Mouse (Mus musculus): Measurements from ENCODE around the gene Kcnk10. TPM values are rescaled to one million over a fixed set of nuclear protein-coding genes. Genes with fewer than 3 reads are reported as not detected.

The Kcnk10 gene
- polyA plus RNA-seq, 1 experiment from 2014 or later, result 0.10 TPM

- H3K9ac ChIP-seq (ENCODE audit: low read length), result no peak overlapping the region
- 61% methylated on average over 7 of the region's 7 CpGs for WGBS
These were observed 21.0 kb downstream of the Kcnk10 start for GRCm38 (mm10) chr12:98557013-98557677.

GRCm38 (mm10) chr12:98549981-98550380 lies 28.1 kb downstream of the Kcnk10 start:
- Histone ChIP-seq H3K4me1 (replicated peaks; ENCODE audit: control insufficient read depth, insufficient read depth, low read length) (no peaks in the 10 kb centered on the region), H3K9me3 (ENCODE audit: control insufficient read depth, low read length) (no peaks in the 10 kb centered on the region)

More at GRCm38 (mm10) chr12:98557013-98557677, 21.0 kb downstream of the Kcnk10 start:
- Histone ChIP-seq H3K4me3 (ENCODE audit: low read length) (no peak overlapping the region), H3K36me3 (ENCODE audit: control insufficient read depth, insufficient read depth, low read length) (no peaks in the 10 kb centered on the region), H3K4me1 (replicated peaks; ENCODE audit: control insufficient read depth, insufficient read depth, low read length) (no peaks in the 10 kb centered on the region), H3K27ac (ENCODE audit: low read length) (no peak overlapping the region), H3K9me3 (ENCODE audit: control insufficient read depth, low read length) (no peaks in the 10 kb centered on the region), H3K4me2 (ENCODE audit: low read depth, low read length) (no peak overlapping the region), H3K27me3 (ENCODE audit: control insufficient read depth, insufficient read depth, low read depth, low read length) (no peaks in the 10 kb centered on the region)
- no peak for ATAC-seq (ENCODE audit: low read depth)

GRCm38 (mm10) chr12:98548141-98548540 lies 30.0 kb downstream of the Kcnk10 start:
- Histone ChIP-seq H3K36me3 (ENCODE audit: control insufficient read depth, insufficient read depth, low read length) (no peaks in the 10 kb centered on the region), H3K27me3 (ENCODE audit: control insufficient read depth, insufficient read depth, low read depth, low read length) (no peaks in the 10 kb centered on the region), H3K9ac (ENCODE audit: low read length) (no peak overlapping the region), H3K4me1 (replicated peaks; ENCODE audit: control insufficient read depth, insufficient read depth, low read length) (no peaks in the 10 kb centered on the region), H3K4me2 (ENCODE audit: low read depth, low read length) (no peak overlapping the region), H3K9me3 (ENCODE audit: control insufficient read depth, low read length) (no peaks in the 10 kb centered on the region), H3K4me3 (ENCODE audit: low read length) (no peak overlapping the region), H3K27ac (ENCODE audit: low read length) (no peak overlapping the region)
- ATAC-seq (ENCODE audit: low read depth), result no peak
- WGBS, result 72% methylated on average over 9 of the region's 9 CpGs

More at GRCm38 (mm10) chr12:98549981-98550380, 28.1 kb downstream of the Kcnk10 start:
- no peak overlapping the region for H3K4me3 ChIP-seq (ENCODE audit: low read length)
- 92% methylated on average over 6 of the region's 6 CpGs for WGBS
- no peak overlapping the region for H3K9ac ChIP-seq (ENCODE audit: low read length)
- no peak overlapping the region for H3K4me2 ChIP-seq (ENCODE audit: low read depth, low read length)
- no peaks in the 10 kb centered on the region for H3K27me3 ChIP-seq (ENCODE audit: control insufficient read depth, insufficient read depth, low read depth, low read length)
- no peaks in the 10 kb centered on the region for H3K36me3 ChIP-seq (ENCODE audit: control insufficient read depth, insufficient read depth, low read length)
- ATAC-seq (ENCODE audit: low read depth), result no peak
- H3K27ac ChIP-seq (ENCODE audit: low read length), result no peak overlapping the region

DNA sequence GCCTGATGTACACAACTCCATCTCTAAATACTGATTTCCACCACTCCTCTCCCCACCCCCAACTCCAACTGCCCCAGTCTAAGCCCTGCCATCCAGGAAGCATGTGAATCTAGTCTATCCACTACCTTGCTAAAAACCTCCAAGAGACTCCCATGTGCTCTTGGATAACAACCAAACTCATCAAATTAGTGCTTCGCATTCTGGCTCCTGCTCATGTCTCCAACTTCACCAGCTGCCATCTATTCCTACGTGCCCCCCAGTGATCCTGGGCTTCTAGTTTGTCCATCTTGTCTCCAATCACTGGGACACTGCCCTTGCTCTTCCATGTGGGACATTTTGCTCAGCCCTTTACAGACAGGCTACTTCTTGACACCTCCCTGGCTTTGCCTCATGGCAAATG lies 32.2 kb downstream of the Kcnk10 start:
- no peak for ATAC-seq (ENCODE audit: low read depth)
- WGBS, result 91% methylated on average over 2 of the region's 2 CpGs
- no peak overlapping the region for H3K4me3 ChIP-seq (ENCODE audit: low read length)

DNA sequence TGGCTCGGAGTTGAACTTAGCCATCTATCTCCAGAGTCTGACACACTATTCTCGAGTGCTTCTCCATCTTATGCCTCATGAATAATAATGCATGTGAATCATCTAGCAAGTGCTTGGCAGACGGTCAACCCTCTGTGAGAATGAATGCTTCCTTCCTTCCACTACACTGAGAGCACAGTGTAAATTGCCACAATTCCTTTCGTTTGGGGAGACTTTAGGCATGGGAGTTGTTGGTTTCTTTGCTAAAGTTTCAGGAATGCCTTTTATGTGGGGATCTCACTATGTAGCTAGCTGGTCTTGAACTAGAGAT lies 32.9 kb downstream of the Kcnk10 start:
- Histone ChIP-seq H3K4me1 (replicated peaks; ENCODE audit: control insufficient read depth, insufficient read depth, low read length) (no peaks in the 10 kb centered on the region), H3K27me3 (ENCODE audit: control insufficient read depth, insufficient read depth, low read depth, low read length) (no peaks in the 10 kb centered on the region), H3K9me3 (ENCODE audit: control insufficient read depth, low read length) (no peaks in the 10 kb centered on the region), H3K4me2 (ENCODE audit: low read depth, low read length) (no peak overlapping the region), H3K9ac (ENCODE audit: low read length) (no peak overlapping the region), H3K27ac (ENCODE audit: low read length) (no peak overlapping the region), H3K4me3 (ENCODE audit: low read length) (no peak overlapping the region), H3K36me3 (ENCODE audit: control insufficient read depth, insufficient read depth, low read length) (no peaks in the 10 kb centered on the region)
- 78% methylated on average over 4 of the region's 4 CpGs for WGBS
- ATAC-seq (ENCODE audit: low read depth), result no peak

More for the DNA sequence above, 32.2 kb downstream of the Kcnk10 start:
- Histone ChIP-seq H3K27me3 (ENCODE audit: control insufficient read depth, insufficient read depth, low read depth, low read length) (no peaks in the 10 kb centered on the region), H3K36me3 (ENCODE audit: control insufficient read depth, insufficient read depth, low read length) (no peaks in the 10 kb centered on the region), H3K4me1 (replicated peaks; ENCODE audit: control insufficient read depth, insufficient read depth, low read length) (no peaks in the 10 kb centered on the region), H3K27ac (ENCODE audit: low read length) (no peak overlapping the region), H3K4me2 (ENCODE audit: low read depth, low read length) (no peak overlapping the region), H3K9me3 (ENCODE audit: control insufficient read depth, low read length) (no peaks in the 10 kb centered on the region), H3K9ac (ENCODE audit: low read length) (no peak overlapping the region)

DNA sequence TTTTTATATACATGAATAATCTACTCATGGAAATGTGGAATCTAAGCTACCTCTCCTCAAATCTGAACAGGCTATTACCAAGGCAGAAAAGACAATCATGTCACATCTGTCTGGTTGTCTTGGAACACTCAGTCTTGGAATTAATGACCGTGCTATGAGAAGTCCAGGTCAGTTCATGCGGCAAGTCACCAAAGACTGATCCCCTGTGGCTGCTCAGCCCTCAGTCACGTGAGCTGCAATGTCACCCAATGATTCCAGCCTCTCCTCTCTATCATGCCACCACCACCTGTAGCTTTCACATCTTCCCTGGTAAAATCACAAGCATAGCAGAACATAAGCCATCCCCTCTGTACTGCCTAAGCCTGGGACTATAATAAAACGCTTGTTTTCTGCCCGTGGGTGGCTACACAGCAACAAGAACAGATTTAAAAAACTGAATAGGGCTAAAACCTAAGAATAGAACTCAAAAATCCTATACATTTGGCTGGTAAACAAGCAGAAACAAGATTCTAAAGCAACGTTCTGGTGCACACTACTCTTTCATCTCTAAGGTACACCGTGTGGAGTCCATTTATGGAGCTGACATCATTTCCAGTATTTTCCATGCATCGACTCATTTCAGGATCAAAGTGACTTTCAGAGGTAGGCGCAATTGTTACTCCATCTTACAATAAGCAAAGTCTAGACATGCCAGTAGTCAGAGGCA lies 33.4 kb downstream of the Kcnk10 start:
- Histone ChIP-seq H3K4me1 (replicated peaks; ENCODE audit: control insufficient read depth, insufficient read depth, low read length) (no peaks in the 10 kb centered on the region), H3K27ac (ENCODE audit: low read length) (no peak overlapping the region), H3K27me3 (ENCODE audit: control insufficient read depth, insufficient read depth, low read depth, low read length) (no peaks in the 10 kb centered on the region), H3K4me2 (ENCODE audit: low read depth, low read length) (no peak overlapping the region), H3K9me3 (ENCODE audit: control insufficient read depth, low read length) (no peaks in the 10 kb centered on the region), H3K4me3 (ENCODE audit: low read length) (no peak overlapping the region), H3K36me3 (ENCODE audit: control insufficient read depth, insufficient read depth, low read length) (no peaks in the 10 kb centered on the region), H3K9ac (ENCODE audit: low read length) (no peak overlapping the region)
- 85% methylated on average over 9 of the region's 9 CpGs for WGBS
- ATAC-seq (ENCODE audit: low read depth), result no peak

- Histone ChIP-seq H3K9me3 (ENCODE audit: control insufficient read depth, low read length) (no peaks in the 10 kb centered on the region), H3K4me2 (ENCODE audit: low read depth, low read length) (no peak overlapping the region), H3K27me3 (ENCODE audit: control insufficient read depth, insufficient read depth, low read depth, low read length) (no peaks in the 10 kb centered on the region), H3K36me3 (ENCODE audit: control insufficient read depth, insufficient read depth, low read length) (no peaks in the 10 kb centered on the region), H3K9ac (ENCODE audit: low read length) (no peak overlapping the region), H3K4me1 (replicated peaks; ENCODE audit: control insufficient read depth, insufficient read depth, low read length) (peaks cover 3% of the 10 kb centered on the region), H3K27ac (ENCODE audit: low read length) (no peak overlapping the region), H3K4me3 (ENCODE audit: low read length) (no peak overlapping the region)
- ATAC-seq (ENCODE audit: low read depth), result peak; percentile 49
- WGBS, result 44% methylated on average over 5 of the region's 5 CpGs
These were observed 41.4 kb downstream of the Kcnk10 start for GRCm38 (mm10) chr12:98536760-98537159.

- WGBS, result 68% methylated on average over 6 of the region's 6 CpGs
- H3K36me3 ChIP-seq (ENCODE audit: control insufficient read depth, insufficient read depth, low read length), result no peaks in the 10 kb centered on the region
- no peak overlapping the region for H3K9ac ChIP-seq (ENCODE audit: low read length)
- no peak overlapping the region for H3K27ac ChIP-seq (ENCODE audit: low read length)
- no peak overlapping the region for H3K4me3 ChIP-seq (ENCODE audit: low read length)
- no peaks in the 10 kb centered on the region for H3K9me3 ChIP-seq (ENCODE audit: control insufficient read depth, low read length)
- no peaks in the 10 kb centered on the region for H3K27me3 ChIP-seq (ENCODE audit: control insufficient read depth, insufficient read depth, low read depth, low read length)
- H3K4me2 ChIP-seq (ENCODE audit: low read depth, low read length), result no peak overlapping the region
- no peak for ATAC-seq (ENCODE audit: low read depth)
- peaks cover 3% of the 10 kb centered on the region for H3K4me1 ChIP-seq (replicated peaks; ENCODE audit: control insufficient read depth, insufficient read depth, low read length)
These were observed 42.1 kb downstream of the Kcnk10 start for GRCm38 (mm10) chr12:98536036-98536435.

GRCm38 (mm10) chr12:98535494-98535901 lies 42.6 kb downstream of the Kcnk10 start:
- no peak overlapping the region for H3K4me2 ChIP-seq (ENCODE audit: low read depth, low read length)
- no peaks in the 10 kb centered on the region for H3K27me3 ChIP-seq (ENCODE audit: control insufficient read depth, insufficient read depth, low read depth, low read length)
- no peaks in the 10 kb centered on the region for H3K36me3 ChIP-seq (ENCODE audit: control insufficient read depth, insufficient read depth, low read length)
- ATAC-seq (ENCODE audit: low read depth), result no peak
- WGBS, result 58% methylated on average over 9 of the region's 9 CpGs
- no peak overlapping the region for H3K4me3 ChIP-seq (ENCODE audit: low read length)
- no peaks in the 10 kb centered on the region for H3K9me3 ChIP-seq (ENCODE audit: control insufficient read depth, low read length)
- peaks cover 3% of the 10 kb centered on the region for H3K4me1 ChIP-seq (replicated peaks; ENCODE audit: control insufficient read depth, insufficient read depth, low read length)
- H3K27ac ChIP-seq (ENCODE audit: low read length), result no peak overlapping the region
- H3K9ac ChIP-seq (ENCODE audit: low read length), result no peak overlapping the region

All from lung, embryonic 16.5 days (tissue).